Mouse (Mus musculus): ENCODE measurements at regions not wholly inside any gene's neighbourhood (a gene's known extent, or its start where the extent isn't known, plus 50 kb on each side); places are given as distances from the start of the nearest gene placed in this dataset.

- WGBS (ENCODE audit: insufficient replicate concordance): 15% methylated on average over 2 of the region's 2 CpGs
- no peak overlapping the region for H3K9ac ChIP-seq (replicated peaks)
- peaks cover 3% of the 10 kb centered on the region; the same call in 1 of the 2 replicates for H3K4me1 ChIP-seq (ENCODE audit: insufficient read depth)
- DNase-seq: no peak
- H3K27me3 ChIP-seq (ENCODE audit: insufficient read depth, low read length): no peaks in the 10 kb centered on the region
- no peak overlapping the region for H3K4me2 ChIP-seq (ENCODE audit: low read depth, low read length)
- H3K27ac ChIP-seq (ENCODE audit: low read depth): no peak overlapping the region
- no peaks in the 10 kb centered on the region for H3K9me3 ChIP-seq (ENCODE audit: low read length)
- TF ChIP-seq EP300 (IDR thresholded peaks at IDR 0.05; ENCODE audit: low read depth): no peak
- TF ChIP-seq CTCF (IDR thresholded peaks at IDR 0.05; ENCODE audit: low read depth): no peak
- H3K36me3 ChIP-seq (replicated peaks; ENCODE audit: insufficient read depth, low read length): no peaks in the 10 kb centered on the region
- no peak for ATAC-seq
- no peak overlapping the region for H3K4me3 ChIP-seq (ENCODE audit: low read depth, low read length)
These were observed 58.6 kb upstream of the Cldn5 start for GRCm38 (mm10) chr16:18718040-18718439.

- no peak for ATAC-seq
- Histone ChIP-seq H3K4me1 (ENCODE audit: insufficient read depth) (peaks cover 3% of the 10 kb centered on the region; the same call in 1 of the 2 replicates), H3K27ac (ENCODE audit: low read depth) (no peak overlapping the region), H3K27me3 (ENCODE audit: insufficient read depth, low read length) (no peaks in the 10 kb centered on the region), H3K9ac (replicated peaks) (no peak overlapping the region), H3K4me3 (ENCODE audit: low read depth, low read length) (no peak overlapping the region), H3K9me3 (ENCODE audit: low read length) (no peaks in the 10 kb centered on the region), H3K36me3 (replicated peaks; ENCODE audit: insufficient read depth, low read length) (no peaks in the 10 kb centered on the region), H3K4me2 (ENCODE audit: low read depth, low read length) (no peak overlapping the region)
- WGBS (ENCODE audit: insufficient replicate concordance): 66% methylated on average over 13 of the region's 13 CpGs
- DNase-seq: no peak
- TF ChIP-seq CTCF (IDR thresholded peaks at IDR 0.05; ENCODE audit: low read depth): no peak
- TF ChIP-seq EP300 (IDR thresholded peaks at IDR 0.05; ENCODE audit: low read depth): no peak
These were observed 56.0 kb upstream of the Cldn5 start for GRCm38 (mm10) chr16:18720433-18721233.

- TF ChIP-seq CTCF (IDR thresholded peaks at IDR 0.05; ENCODE audit: low read depth): no peak
- TF ChIP-seq EP300 (IDR thresholded peaks at IDR 0.05; ENCODE audit: low read depth): no peak
- H3K9ac ChIP-seq (replicated peaks): no peak overlapping the region
- H3K4me2 ChIP-seq (ENCODE audit: low read depth, low read length): no peak overlapping the region
- no peaks in the 10 kb centered on the region for H3K9me3 ChIP-seq (ENCODE audit: low read length)
- H3K4me1 ChIP-seq (ENCODE audit: insufficient read depth): no peaks in the 10 kb centered on the region
- no peak for DNase-seq
- H3K36me3 ChIP-seq (replicated peaks; ENCODE audit: insufficient read depth, low read length): no peaks in the 10 kb centered on the region
- H3K27me3 ChIP-seq (ENCODE audit: insufficient read depth, low read length): no peaks in the 10 kb centered on the region
- H3K4me3 ChIP-seq (ENCODE audit: low read depth, low read length): no peak overlapping the region
- H3K27ac ChIP-seq (ENCODE audit: low read depth): no peak overlapping the region
- WGBS (ENCODE audit: insufficient replicate concordance): 66% methylated on average over 3 of the region's 3 CpGs
- no peak for ATAC-seq
These were observed 53.3 kb upstream of the Cldn5 start for GRCm38 (mm10) chr16:18723186-18723843.

GRCm38 (mm10) chr16:18723874-18724273, 52.8 kb upstream of the Cldn5 start:
- WGBS (ENCODE audit: insufficient replicate concordance): 42% methylated on average over 3 of the region's 3 CpGs
- Histone ChIP-seq H3K9me3 (ENCODE audit: low read length) (no peaks in the 10 kb centered on the region), H3K4me1 (ENCODE audit: insufficient read depth) (no peaks in the 10 kb centered on the region), H3K36me3 (replicated peaks; ENCODE audit: insufficient read depth, low read length) (no peaks in the 10 kb centered on the region), H3K27ac (ENCODE audit: low read depth) (no peak overlapping the region), H3K27me3 (ENCODE audit: insufficient read depth, low read length) (no peaks in the 10 kb centered on the region), H3K4me2 (ENCODE audit: low read depth, low read length) (no peak overlapping the region), H3K9ac (replicated peaks) (no peak overlapping the region), H3K4me3 (ENCODE audit: low read depth, low read length) (no peak overlapping the region)
- TF ChIP-seq EP300 (IDR thresholded peaks at IDR 0.05; ENCODE audit: low read depth): no peak
- peak; percentile 19; the same call in 1 of the 2 replicates for TF ChIP-seq CTCF (IDR thresholded peaks at IDR 0.05; ENCODE audit: low read depth)
- ATAC-seq (no peak), DNase-seq (no peak)

- no peaks in the 10 kb centered on the region for H3K4me1 ChIP-seq (ENCODE audit: insufficient read depth)
- H3K4me2 ChIP-seq (ENCODE audit: low read depth, low read length): no peak overlapping the region
- H3K36me3 ChIP-seq (replicated peaks; ENCODE audit: insufficient read depth, low read length): no peaks in the 10 kb centered on the region
- H3K27me3 ChIP-seq (ENCODE audit: insufficient read depth, low read length): no peaks in the 10 kb centered on the region
- H3K9me3 ChIP-seq (ENCODE audit: low read length): no peaks in the 10 kb centered on the region
- no peak for TF ChIP-seq EP300 (IDR thresholded peaks at IDR 0.05; ENCODE audit: low read depth)
- no peak for TF ChIP-seq CTCF (IDR thresholded peaks at IDR 0.05; ENCODE audit: low read depth)
- H3K4me3 ChIP-seq (ENCODE audit: low read depth, low read length): no peak overlapping the region
- no peak overlapping the region for H3K27ac ChIP-seq (ENCODE audit: low read depth)
- ATAC-seq: no peak
- no peak overlapping the region for H3K9ac ChIP-seq (replicated peaks)
- WGBS (ENCODE audit: insufficient replicate concordance): 39% methylated on average over 6 of the region's 6 CpGs
- no peak for DNase-seq
These were observed 51.9 kb upstream of the Cldn5 start for GRCm38 (mm10) chr16:18724706-18725105.
